Mouse (Mus musculus) adrenal gland (tissue): ENCODE results near the gene Anxa6.

Source experiments
- intact Hi-C: fragments of 180-260 bp; cut with DNase I; formaldehyde crosslinking; loops from one replicate; pipeline ENCODE4 v1.15.1; 2025

The Anxa6 gene

DNA sequence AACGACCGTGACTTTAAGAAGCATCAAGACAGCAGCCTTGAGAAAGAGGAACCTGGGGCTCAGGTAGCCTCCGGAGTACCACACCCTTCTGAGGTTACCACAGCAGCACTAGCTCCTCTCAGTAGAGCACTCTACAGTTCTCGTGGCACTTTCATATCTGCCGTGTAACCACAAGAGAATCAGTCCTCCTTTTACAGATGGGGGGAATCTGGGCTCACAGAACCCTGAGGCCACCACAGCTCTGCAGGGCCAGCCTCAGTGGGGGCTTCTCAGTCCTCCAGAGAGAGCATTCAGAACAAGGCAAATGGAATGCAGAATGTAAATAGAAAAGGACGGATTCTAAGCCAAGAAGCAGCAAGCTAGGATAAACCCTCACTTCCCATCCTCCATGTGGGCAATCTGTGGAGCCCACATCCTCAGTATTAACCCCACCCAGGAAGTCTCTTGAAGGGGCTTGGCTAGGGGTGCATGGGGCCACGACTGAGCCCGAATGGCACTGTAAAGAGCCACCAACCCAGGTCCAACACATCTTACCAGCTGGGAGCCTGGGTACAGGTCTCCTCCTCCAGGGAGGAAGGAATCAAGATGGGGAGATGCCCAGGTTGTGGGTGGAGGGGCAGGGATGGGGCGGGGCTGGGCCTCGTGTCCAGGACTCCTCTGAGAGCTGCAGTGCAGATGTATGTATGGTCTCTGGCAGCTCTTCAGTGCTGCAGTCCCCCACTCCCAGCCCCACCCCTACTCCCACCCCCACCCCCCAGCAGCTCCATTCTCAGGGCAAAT, 1.8 kb downstream of the Anxa6 start:
- intact Hi-C loops: no loop called here

GRCm38 (mm10) chr11:55028509-55028908, 4.7 kb downstream of the Anxa6 start:
- intact Hi-C loops: no loop called here

DNA sequence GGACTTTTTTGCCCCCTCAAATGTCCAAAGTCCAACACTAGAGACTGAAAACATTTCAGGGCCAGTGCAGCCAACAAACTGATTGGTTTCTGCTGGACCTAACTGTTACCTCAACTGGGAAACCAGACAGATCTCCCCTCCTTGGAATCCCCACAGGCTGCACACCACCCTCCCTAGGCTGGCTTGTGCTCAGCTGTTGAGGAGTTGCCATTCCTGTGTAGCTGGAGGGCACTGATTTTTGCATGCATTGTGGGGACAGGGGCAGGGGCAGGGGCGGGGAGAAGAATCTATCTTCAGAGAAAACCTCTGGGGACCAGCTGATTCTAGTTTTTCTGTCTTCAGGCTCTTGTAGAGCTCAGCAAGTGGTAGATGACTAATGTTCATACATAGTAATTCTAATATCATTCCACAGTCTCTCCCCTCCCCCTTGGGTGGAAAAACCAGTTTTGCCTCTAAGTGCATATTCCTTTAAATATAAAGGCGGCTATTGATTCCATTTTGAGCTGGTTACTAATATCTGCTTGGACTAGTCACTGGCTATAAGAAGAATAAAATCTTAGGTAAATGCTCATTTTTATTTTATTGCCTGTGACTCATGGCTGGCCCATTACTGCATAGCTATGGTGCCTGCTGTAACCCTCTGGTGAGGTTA, 5.9 kb downstream of the Anxa6 start:
- intact Hi-C loops: no loop called here

DNA sequence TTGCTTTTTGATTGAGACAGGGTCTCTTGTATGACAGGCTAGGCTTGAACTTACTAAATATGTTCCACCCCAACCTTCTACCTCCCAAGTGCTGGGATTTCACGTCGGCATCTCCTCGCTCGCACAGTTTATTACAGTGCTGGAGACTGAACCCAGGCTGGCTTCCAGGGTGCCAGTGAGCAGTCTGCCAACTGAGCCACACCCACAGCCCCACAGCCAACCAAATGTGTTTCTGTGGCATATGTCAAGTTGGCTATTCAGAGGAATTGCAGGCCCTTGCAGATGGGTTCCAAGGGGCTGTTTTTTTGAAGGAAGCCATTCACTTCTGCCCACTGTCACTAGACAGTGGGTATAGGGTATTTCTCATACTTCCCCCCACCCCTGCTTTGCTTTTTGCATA, 7.3 kb downstream of the Anxa6 start:
- intact Hi-C loops: no loop called here

DNA sequence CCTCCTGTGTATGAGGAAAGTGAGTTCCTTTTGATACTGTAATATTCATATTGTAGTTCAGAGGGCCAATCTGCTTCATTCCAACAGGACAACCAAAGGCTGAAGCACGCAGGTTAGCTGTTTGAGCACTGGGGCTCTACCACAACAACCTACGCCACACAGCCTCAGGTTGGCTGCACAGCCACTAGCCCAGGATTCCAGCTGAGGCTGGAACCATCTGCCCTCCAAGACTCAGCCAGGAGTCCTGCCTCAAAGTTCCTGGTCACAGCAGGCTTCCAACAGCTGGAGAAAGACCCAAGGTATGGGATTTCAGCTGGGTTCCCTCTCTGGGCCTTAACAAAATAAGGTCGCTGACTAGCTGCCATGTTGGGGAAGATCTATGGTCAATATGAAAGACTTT, 9.7 kb downstream of the Anxa6 start:
- intact Hi-C loops: no loop called here

GRCm38 (mm10) chr11:55023049-55023564, 10.1 kb downstream of the Anxa6 start:
- intact Hi-C loops: no loop called here

DNA sequence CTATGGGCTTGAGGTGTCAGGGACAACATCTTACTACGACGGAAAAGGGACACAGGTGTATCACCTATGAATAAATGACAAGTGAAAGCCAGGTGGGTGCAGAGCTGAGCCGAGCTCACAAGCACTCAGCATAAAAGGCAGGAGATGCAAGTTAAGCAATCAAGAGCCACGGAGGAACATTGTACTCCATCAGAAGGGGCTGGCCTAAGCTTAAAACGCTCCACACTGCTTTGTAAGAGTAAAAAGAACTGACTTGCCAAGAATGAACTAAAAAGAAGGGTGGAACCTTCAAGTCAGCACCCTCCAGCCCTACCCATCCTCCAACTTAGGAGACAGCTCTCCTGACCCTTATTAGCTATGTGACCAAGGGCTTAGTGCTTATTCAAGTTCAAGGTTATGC, 10.7 kb downstream of the Anxa6 start:
- intact Hi-C loops: no loop called here

DNA sequence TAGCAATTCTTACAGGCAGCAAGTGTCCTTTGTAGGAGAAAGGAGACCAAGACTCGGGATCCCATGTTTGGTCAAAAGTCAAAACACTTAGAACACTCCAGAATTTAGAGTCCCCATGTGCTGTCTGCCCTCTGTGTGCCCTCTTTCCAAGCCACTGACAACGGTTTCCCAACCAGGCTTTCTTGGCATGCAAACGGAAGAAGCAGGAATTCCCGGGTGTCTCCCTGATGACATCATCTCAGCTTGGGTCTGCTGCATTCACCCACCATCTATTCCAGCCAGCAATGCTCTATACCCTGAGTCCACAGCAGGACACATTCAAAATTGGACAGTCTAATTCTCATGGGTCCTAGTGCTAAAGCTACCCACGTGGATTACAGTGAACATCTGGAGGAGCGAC, 11.4 kb downstream of the Anxa6 start:
- intact Hi-C loops: no loop called here

GRCm38 (mm10) chr11:55021458-55021857, 11.8 kb downstream of the Anxa6 start:
- intact Hi-C loops: no loop called here

GRCm38 (mm10) chr11:55019711-55020110, 13.5 kb downstream of the Anxa6 start:
- intact Hi-C loops: no loop called here

DNA sequence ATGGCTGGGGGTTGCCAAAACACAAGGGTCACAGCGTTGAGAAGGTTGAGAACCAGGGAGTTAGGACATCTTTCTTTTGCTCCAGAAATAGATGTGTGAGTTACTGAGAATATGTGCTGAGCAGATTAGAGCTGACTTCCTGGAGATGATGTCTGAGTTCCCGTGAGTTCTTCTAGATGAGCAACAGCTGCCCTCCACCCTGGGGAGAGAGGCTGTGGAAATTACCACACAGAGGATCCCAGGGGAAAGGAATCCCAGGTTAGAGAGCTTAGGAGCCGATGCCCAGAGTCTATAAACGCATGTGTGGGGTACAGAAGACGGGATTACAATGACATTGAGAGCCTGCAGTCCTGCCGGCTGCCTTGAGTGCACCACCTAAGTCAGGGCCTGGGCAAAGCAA, 15.2 kb downstream of the Anxa6 start:
- intact Hi-C loops: no loop called here

DNA sequence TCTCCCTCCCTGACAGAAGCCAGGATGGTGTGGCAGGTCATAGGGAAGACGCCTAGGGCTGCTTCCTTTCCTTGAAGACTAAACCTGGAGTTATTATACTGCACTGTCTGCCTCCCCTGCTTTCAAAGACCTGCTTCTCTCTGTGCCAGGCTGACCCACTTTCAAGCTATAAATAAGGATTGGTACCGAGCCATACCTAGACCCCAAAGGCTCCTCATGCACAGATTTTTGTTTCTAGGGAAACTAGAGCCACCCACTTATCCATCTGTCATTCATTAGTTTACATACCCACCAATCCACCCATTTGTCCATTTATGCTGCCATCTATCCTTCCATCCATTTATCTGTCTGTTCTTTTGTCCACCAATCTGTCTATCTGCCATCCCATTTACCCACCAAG, 16.0 kb downstream of the Anxa6 start:
- intact Hi-C loops: no loop called here

GRCm38 (mm10) chr11:55016758-55017157, 16.5 kb downstream of the Anxa6 start:
- intact Hi-C loops: no loop called here

DNA sequence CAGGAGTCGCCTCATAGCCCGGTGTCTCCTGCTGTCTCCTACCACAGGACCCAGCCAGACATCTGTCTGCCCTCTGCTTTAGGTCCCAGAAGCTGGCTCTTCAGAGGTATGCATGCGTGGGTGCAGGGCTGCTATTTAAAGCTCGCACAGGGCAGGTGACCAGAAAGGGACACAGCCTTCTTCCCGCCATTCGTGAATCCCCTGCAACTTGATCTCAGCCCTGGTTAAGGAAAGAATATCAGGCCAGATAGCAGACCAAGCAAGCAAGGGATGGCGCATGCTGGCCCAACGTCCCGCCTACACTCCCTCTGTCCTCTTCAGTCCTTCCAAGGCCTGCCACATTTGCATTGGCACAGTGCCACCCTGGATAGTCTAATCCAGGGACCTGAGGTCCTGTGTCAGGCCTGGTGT, 17.4 kb downstream of the Anxa6 start:
- intact Hi-C loops: no loop called here

DNA sequence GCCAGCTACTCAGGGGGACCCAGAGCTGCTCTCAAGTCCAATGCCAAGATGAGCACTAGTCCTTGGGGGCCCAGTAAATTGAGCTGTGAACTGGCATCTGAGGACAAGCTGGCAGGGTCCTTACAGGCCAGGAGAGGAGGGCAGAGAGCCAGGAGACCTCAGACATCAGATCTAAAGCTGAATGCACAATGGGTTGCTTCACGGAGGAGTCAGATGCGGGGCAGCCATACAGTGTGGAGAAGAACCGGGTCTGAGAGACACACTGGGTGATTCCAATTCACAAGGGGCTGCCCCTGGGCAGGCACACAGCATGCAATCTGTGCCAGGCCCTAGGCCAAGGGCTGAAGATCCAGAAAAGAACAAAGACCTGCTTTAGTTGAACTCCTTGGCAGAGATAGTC, 18.0 kb downstream of the Anxa6 start:
- intact Hi-C loops: no loop called here

DNA sequence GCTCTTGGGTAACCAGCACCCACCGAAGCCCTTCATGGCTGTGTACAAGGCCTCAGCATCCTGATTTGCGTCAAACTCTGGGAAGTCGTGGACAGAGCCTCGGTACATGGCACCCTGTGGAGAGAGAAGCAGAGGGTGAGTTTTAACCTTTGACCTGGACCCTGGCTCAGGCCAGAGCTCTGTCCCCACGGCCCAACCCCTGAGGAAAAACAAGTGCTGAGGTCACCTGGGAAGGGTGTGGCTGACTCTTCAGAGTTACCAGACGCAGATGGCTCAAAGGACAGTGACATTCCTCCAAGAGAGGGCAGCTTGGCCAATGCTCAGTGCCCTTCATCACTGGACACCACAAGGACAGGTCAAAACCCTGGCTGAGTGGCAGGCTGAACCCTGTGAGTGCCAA, 19.4 kb downstream of the Anxa6 start:
- intact Hi-C loops: no loop called here

- intact Hi-C loops: no loop called here
Measured at GRCm38 (mm10) chr11:55012551-55013521, 20.4 kb downstream of the Anxa6 start.

GRCm38 (mm10) chr11:55011440-55011839, 21.8 kb downstream of the Anxa6 start:
- intact Hi-C loops: no loop called here

DNA sequence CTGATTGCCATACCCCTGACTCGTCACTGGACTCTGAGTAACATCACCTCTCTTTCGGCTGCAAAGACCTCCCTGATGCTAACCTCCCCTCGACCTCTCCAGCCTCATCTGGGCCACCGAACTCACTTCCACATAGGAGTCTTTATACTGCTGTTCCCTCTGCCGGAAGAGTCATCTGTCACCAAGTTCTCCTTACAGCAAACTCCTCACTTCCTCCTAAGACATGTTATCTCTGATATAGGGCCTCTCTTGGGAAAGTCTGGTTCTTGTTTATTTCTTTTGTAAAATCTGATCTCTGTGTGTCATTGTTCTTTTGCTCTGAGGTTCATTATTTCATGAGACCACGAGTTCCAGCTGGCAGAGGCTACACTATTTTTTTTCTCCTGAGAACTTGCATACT, 25.0 kb downstream of the Anxa6 start:
- intact Hi-C loops: no loop called here

- intact Hi-C loops: no loop called here
Measured at GRCm38 (mm10) chr11:55005684-55006083, 27.6 kb downstream of the Anxa6 start.

GRCm38 (mm10) chr11:55004970-55005502, 28.2 kb downstream of the Anxa6 start:
- intact Hi-C loops: no loop called here
